ENCODE assay signal across 9 mouse cellular contexts in genomic region chr10:23611183-23611582, GRCm38 (mm10).
A peak's percentile ranks its signal among the peaks of the same experiment; 100 is the strongest.
DNase-seq lines count a peak whose midpoint lies in the region; ATAC-seq and TF ChIP-seq lines count a peak whose summit lies in the region.
"Had no signal": no experiment of that assay in that cellular context is flagged by ENCODE, and none has a peak within 500 bp of the region (broad histone marks: within the 10 kb centered on the region; RNA-seq: fewer than 3 reads in every experiment).

No protein-coding gene starts in this region.

- H3K4me2 ChIP-seq in midbrain, embryonic 11.5 days = no peak overlapping the region
- H3K4me2 ChIP-seq in midbrain, embryonic 13.5 days (replicated peaks) = no peak overlapping the region
- no peak overlapping the region for H3K4me2 ChIP-seq in embryonic facial prominence, embryonic 15.5 days (replicated peaks)
- H3K4me2 ChIP-seq in neural tube, embryonic 12.5 days (replicated peaks) = no peak overlapping the region
- H3K4me2 ChIP-seq: neural tube, embryonic 13.5 days had no signal

- WGBS in midbrain, embryonic 11.5 days = 49% methylated on average over 9 of the region's 9 CpGs
- WGBS in midbrain, embryonic 13.5 days = 40% methylated on average over 9 of the region's 9 CpGs
- WGBS in embryonic facial prominence, embryonic 15.5 days = 28% methylated on average over 9 of the region's 9 CpGs
- WGBS in neural tube, embryonic 12.5 days = 39% methylated on average over 9 of the region's 9 CpGs

- DNase-seq in midbrain, embryonic 11.5 days (ENCODE audit: low spot score, missing footprints) = peak; percentile 93
- peak; percentile 58 for DNase-seq in adrenal gland, postnatal 25 days
- DNase-seq in heart, postnatal 14 days = peak; percentile 63 to 68
- peak; percentile 61 to 63 for DNase-seq in left cerebral cortex, adult 2 months (ENCODE audit: extremely low spot score in 1 of 2, low spot score in 2 of 2)

- ATAC-seq in midbrain, embryonic 11.5 days (ENCODE audit: low FRiP score) = peak; percentile 54; the same call in 1 of the 2 replicates
- no peak for ATAC-seq in midbrain, embryonic 13.5 days
- ATAC-seq in embryonic facial prominence, embryonic 15.5 days (ENCODE audit: insufficient number of reproducible peaks, low FRiP score, low TSS enrichment, low read depth) = no peak
- peak; percentile 46 for ATAC-seq in neural tube, embryonic 12.5 days (ENCODE audit: low FRiP score, low read depth)
- no peak for ATAC-seq in activated CD4-positive, CD25-positive, alpha-beta regulatory T cell, adult 4 months

- peak; percentile 74 for TF ChIP-seq CTCF in left cerebral cortex, adult 2 months (IDR thresholded peaks at IDR 0.05)

- H3K9me3 ChIP-seq in midbrain, embryonic 11.5 days (ENCODE audit: control insufficient read depth, low read length) = no peaks in the 10 kb centered on the region
- no peaks in the 10 kb centered on the region for H3K9me3 ChIP-seq in midbrain, embryonic 13.5 days
- no peaks in the 10 kb centered on the region for H3K9me3 ChIP-seq in embryonic facial prominence, embryonic 15.5 days (replicated peaks)
- no peaks in the 10 kb centered on the region for H3K9me3 ChIP-seq in neural tube, embryonic 12.5 days
- H3K9me3 ChIP-seq: neural tube, embryonic 13.5 days had no signal

- H3K27me3 ChIP-seq in midbrain, embryonic 11.5 days (ENCODE audit: control insufficient read depth, insufficient read depth, low read length) = no peaks in the 10 kb centered on the region
- H3K27me3 ChIP-seq in midbrain, embryonic 13.5 days = no peaks in the 10 kb centered on the region
- no peaks in the 10 kb centered on the region for H3K27me3 ChIP-seq in embryonic facial prominence, embryonic 15.5 days
- no peaks in the 10 kb centered on the region for H3K27me3 ChIP-seq in neural tube, embryonic 12.5 days (replicated peaks)
- H3K27me3 ChIP-seq: neural tube, embryonic 13.5 days had no signal

- H3K36me3 ChIP-seq in midbrain, embryonic 11.5 days (ENCODE audit: control insufficient read depth, insufficient read depth, low read length) = no peaks in the 10 kb centered on the region
- H3K36me3 ChIP-seq in midbrain, embryonic 13.5 days = no peaks in the 10 kb centered on the region
- no peaks in the 10 kb centered on the region for H3K36me3 ChIP-seq in embryonic facial prominence, embryonic 15.5 days
- no peaks in the 10 kb centered on the region for H3K36me3 ChIP-seq in neural tube, embryonic 12.5 days
- H3K36me3 ChIP-seq: neural tube, embryonic 13.5 days had no signal

- no peak overlapping the region for H3K27ac ChIP-seq in midbrain, embryonic 11.5 days (ENCODE audit: low read depth, low read length)
- no peak overlapping the region for H3K27ac ChIP-seq in midbrain, embryonic 13.5 days
- H3K27ac ChIP-seq in embryonic facial prominence, embryonic 15.5 days (replicated peaks) = peak overlapping the region; percentile 48; the same call in 1 of the 2 replicates
- H3K27ac ChIP-seq in left cerebral cortex, adult 2 months = no peak overlapping the region
- no peak overlapping the region for H3K27ac ChIP-seq in neural tube, embryonic 12.5 days
- H3K27ac ChIP-seq: neural tube, embryonic 13.5 days had no signal

- H3K4me3 ChIP-seq in midbrain, embryonic 11.5 days (ENCODE audit: low read depth, low read length) = no peak overlapping the region
- H3K4me3 ChIP-seq in midbrain, embryonic 13.5 days (replicated peaks) = no peak overlapping the region
- no peak overlapping the region for H3K4me3 ChIP-seq in embryonic facial prominence, embryonic 15.5 days (replicated peaks)
- no peak overlapping the region for H3K4me3 ChIP-seq in left cerebral cortex, adult 2 months
- H3K4me3 ChIP-seq in neural tube, embryonic 12.5 days = no peak overlapping the region
- H3K4me3 ChIP-seq: neural tube, embryonic 13.5 days had no signal

- H3K9ac ChIP-seq in midbrain, embryonic 11.5 days (ENCODE audit: low read length) = no peak overlapping the region
- H3K9ac ChIP-seq in midbrain, embryonic 13.5 days (replicated peaks) = no peak overlapping the region
- no peak overlapping the region for H3K9ac ChIP-seq in embryonic facial prominence, embryonic 15.5 days
- H3K9ac ChIP-seq in neural tube, embryonic 12.5 days = no peak overlapping the region
- H3K9ac ChIP-seq: neural tube, embryonic 13.5 days had no signal

- intact Hi-C loops in heart, postnatal 14 days (cut with DNase I) = loop anchor here (1.0 to 5.0 kb wide), 2 partner anchors 209 to 494 kb away; no protein-coding TSS in a partner anchor
- intact Hi-C loops in left cerebral cortex, adult 2 months (cut with DNase I) = loop anchor here (1.0 to 10.0 kb wide), 3 partner anchors 154 to 524 kb away; no protein-coding TSS in a partner anchor

- no peaks in the 10 kb centered on the region for H3K4me1 ChIP-seq in midbrain, embryonic 11.5 days (ENCODE audit: control insufficient read depth, insufficient read depth, low read length)
- H3K4me1 ChIP-seq in midbrain, embryonic 13.5 days (replicated peaks) = no peaks in the 10 kb centered on the region
- 0 out of 2 replicates have a peak, but pooled peaks cover 4% of the 10 kb centered on the region for H3K4me1 ChIP-seq in embryonic facial prominence, embryonic 15.5 days
- H3K4me1 ChIP-seq in neural tube, embryonic 12.5 days = no peaks in the 10 kb centered on the region
- H3K4me1 ChIP-seq: neural tube, embryonic 13.5 days had no signal

Comparison
In these comparisons a context has a peak if more than half of its experiments do, and no peak if none do; other contexts are left out.
1. ATAC-seq: peak in midbrain, embryonic 11.5 days (single experiment) and neural tube, embryonic 12.5 days (single experiment); none in midbrain, embryonic 13.5 days (single experiment), embryonic facial prominence, embryonic 15.5 days (single experiment) and activated CD4-positive, CD25-positive, alpha-beta regulatory T cell, adult 4 months (single experiment).
2. Peak in every context shown above with its lines, with median percentiles within 50 percentile points of each other: DNase-seq.